9 mouse cellular contexts compared by ENCODE assay signal in the genomic region with DNA sequence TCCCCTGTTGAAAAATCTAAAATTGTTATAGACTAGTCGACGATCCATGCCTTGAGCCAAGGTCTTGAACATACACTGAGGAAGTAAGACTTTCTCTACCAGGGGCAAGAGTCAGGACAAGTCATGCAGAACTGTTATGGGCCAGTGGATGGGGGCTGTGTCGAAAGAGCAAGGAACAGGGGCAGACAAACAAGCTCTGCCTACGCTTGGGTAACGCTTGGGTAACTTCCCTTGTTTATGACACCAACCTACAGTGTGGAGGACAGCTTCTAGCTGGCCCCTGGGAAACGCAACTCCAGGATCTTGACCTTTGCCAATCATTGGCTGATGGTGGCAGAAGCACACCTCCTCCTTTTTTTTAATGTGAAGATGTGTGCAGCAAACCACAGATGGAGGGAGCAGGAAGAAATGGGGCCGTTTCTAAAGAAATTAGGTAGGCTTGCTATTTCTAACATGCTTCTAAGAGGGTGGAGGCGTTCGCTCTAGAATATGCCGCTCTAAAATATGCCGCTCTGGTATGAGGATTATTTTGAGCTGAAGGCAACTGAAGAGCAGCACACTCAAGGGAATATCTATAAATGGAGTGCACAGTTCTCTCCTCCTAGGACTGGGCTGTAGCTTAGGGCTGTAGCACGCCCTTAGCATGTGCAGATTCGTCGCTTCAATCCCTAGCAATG. TPM values are rescaled to one million over a fixed set of nuclear protein-coding genes. Genes with fewer than 3 reads are reported as not detected.
DNase-seq lines count a peak whose midpoint lies in the region; ATAC-seq lines count a peak whose summit lies in the region.
"Had no signal": no experiment of that assay in that cellular context is flagged by ENCODE, and none has a peak within 500 bp of the region (broad histone marks: within the 10 kb centered on the region; RNA-seq: fewer than 3 reads in every experiment).

No protein-coding gene starts in this region.

- H3K4me2 ChIP-seq in midbrain, embryonic 11.5 days, result no peak overlapping the region
- no peak overlapping the region; the same call in 1 of the 2 replicates for H3K4me2 ChIP-seq in liver, embryonic 16.5 days (ENCODE audit: low read depth, low read length)
- H3K4me2 ChIP-seq in hindbrain, embryonic 14.5 days (replicated peaks), result no peak overlapping the region

- H3K36me3 ChIP-seq in midbrain, embryonic 11.5 days (ENCODE audit: control insufficient read depth, insufficient read depth, low read length), result no peaks in the 10 kb centered on the region
- no peaks in the 10 kb centered on the region for H3K36me3 ChIP-seq in midbrain, embryonic 10.5 days
- no peaks in the 10 kb centered on the region for H3K36me3 ChIP-seq in liver, embryonic 16.5 days (ENCODE audit: control insufficient read depth, insufficient read depth)
- H3K36me3 ChIP-seq in hindbrain, embryonic 14.5 days (replicated peaks; ENCODE audit: control insufficient read depth, insufficient read depth), result no peaks in the 10 kb centered on the region

- no peak overlapping the region for H3K4me3 ChIP-seq in midbrain, embryonic 11.5 days (ENCODE audit: low read depth, low read length)
- no peak overlapping the region for H3K4me3 ChIP-seq in midbrain, embryonic 10.5 days
- peak overlapping the region; percentile 1 for H3K4me3 ChIP-seq in liver, embryonic 16.5 days (ENCODE audit: low read depth, low read length)
- no peak overlapping the region for H3K4me3 ChIP-seq in hindbrain, embryonic 14.5 days (replicated peaks; ENCODE audit: low read length)

- intact Hi-C loops in gastrocnemius, postnatal 36 days (cut with DNase I), result no loop called here

- ATAC-seq in midbrain, embryonic 11.5 days (ENCODE audit: low FRiP score), result no peak
- peak; percentile 85 for ATAC-seq in liver, embryonic 16.5 days (ENCODE audit: low read depth)
- ATAC-seq in CD4-positive, CD25-positive, alpha-beta regulatory T cell, adult 4 months, result no peak
- ATAC-seq in hindbrain, embryonic 14.5 days (ENCODE audit: low FRiP score), result no peak
- ATAC-seq: intestine, postnatal 0 days had no signal

- H3K27ac ChIP-seq in midbrain, embryonic 11.5 days (ENCODE audit: low read depth, low read length), result no peak overlapping the region
- H3K27ac ChIP-seq in midbrain, embryonic 10.5 days (replicated peaks), result no peak overlapping the region
- peak overlapping the region; percentile 76 for H3K27ac ChIP-seq in liver, embryonic 16.5 days (ENCODE audit: low read length)
- no peak overlapping the region for H3K27ac ChIP-seq in hindbrain, embryonic 14.5 days

- H3K27me3 ChIP-seq in midbrain, embryonic 11.5 days (ENCODE audit: control insufficient read depth, insufficient read depth, low read length), result no peaks in the 10 kb centered on the region
- no peaks in the 10 kb centered on the region for H3K27me3 ChIP-seq in midbrain, embryonic 10.5 days (ENCODE audit: low read depth, poor library complexity, severe bottlenecking)
- H3K27me3 ChIP-seq in liver, embryonic 16.5 days (ENCODE audit: control insufficient read depth, insufficient read depth, low read depth, low read length), result no peaks in the 10 kb centered on the region
- H3K27me3 ChIP-seq in hindbrain, embryonic 14.5 days (ENCODE audit: control insufficient read depth, insufficient read depth, low read length), result no peaks in the 10 kb centered on the region

- H3K4me1 ChIP-seq in midbrain, embryonic 11.5 days (ENCODE audit: control insufficient read depth, insufficient read depth, low read length), result no peaks in the 10 kb centered on the region
- H3K4me1 ChIP-seq in midbrain, embryonic 10.5 days, result no peaks in the 10 kb centered on the region
- peaks cover 25% of the 10 kb centered on the region for H3K4me1 ChIP-seq in liver, embryonic 16.5 days (ENCODE audit: control insufficient read depth, low read depth, low read length)
- H3K4me1 ChIP-seq in hindbrain, embryonic 14.5 days (replicated peaks; ENCODE audit: control insufficient read depth, insufficient read depth, low read length), result no peaks in the 10 kb centered on the region

- H3K9ac ChIP-seq in midbrain, embryonic 11.5 days (ENCODE audit: low read length), result no peak overlapping the region
- H3K9ac ChIP-seq in liver, embryonic 16.5 days (ENCODE audit: low read depth, low read length), result no peak overlapping the region
- no peak overlapping the region for H3K9ac ChIP-seq in hindbrain, embryonic 14.5 days

- peak; percentile 47 for DNase-seq in midbrain, embryonic 11.5 days (ENCODE audit: low spot score, missing footprints)
- no peak for DNase-seq in midbrain, embryonic 10.5 days (ENCODE audit: low spot score)
- peak; percentile 74 to 93 for DNase-seq in kidney, adult 8-10 months
- DNase-seq in spleen, postnatal 36 days (ENCODE audit: low spot score in 2 of 2), result peak; percentile 83 to 87
- DNase-seq in gastrocnemius, postnatal 36 days, result no peak
- DNase-seq in hindbrain, embryonic 14.5 days (ENCODE audit: low spot score), result no peak

- 84% methylated on average over 14 of the region's 14 CpGs for WGBS in midbrain, embryonic 11.5 days
- whole genome bisulfite sequencing in midbrain, embryonic 10.5 days, result 87% methylated on average over 14 of the region's 14 CpGs
- 56% methylated on average over 14 of the region's 14 CpGs for WGBS in liver, embryonic 16.5 days (ENCODE audit: insufficient replicate concordance)
- WGBS in hindbrain, embryonic 14.5 days, result 87% methylated on average over 14 of the region's 14 CpGs

- no peaks in the 10 kb centered on the region for H3K9me3 ChIP-seq in midbrain, embryonic 11.5 days (ENCODE audit: control insufficient read depth, low read length)
- H3K9me3 ChIP-seq in midbrain, embryonic 10.5 days (replicated peaks), result no peaks in the 10 kb centered on the region
- no peaks in the 10 kb centered on the region for H3K9me3 ChIP-seq in liver, embryonic 16.5 days (replicated peaks; ENCODE audit: control insufficient read depth, low read length)
- H3K9me3 ChIP-seq in hindbrain, embryonic 14.5 days (ENCODE audit: control insufficient read depth, low read length), result no peaks in the 10 kb centered on the region

RNA-seq across cellular contexts. Expression of a gene that starts 12.6 kb away (rescaled TPM):
- polyA plus RNA-seq in midbrain, embryonic 11.5 days (2014; fragmentation: Nextera tagmentation; extraction: Ambion mirVana), result 5.9 and 6.0 TPM in 2 replicates
- 7.2 and 7.8 TPM in 2 replicates for polyA plus RNA-seq in midbrain, embryonic 10.5 days (2016; fragmentation: Nextera tagmentation; extraction: Ambion mirVana)
- 12.1 and 13.3 TPM in 2 replicates for polyA plus RNA-seq in liver, embryonic 16.5 days (2015; fragmentation: Nextera tagmentation; extraction: Ambion mirVana)
- polyA plus RNA-seq in CD4-positive, CD25-positive, alpha-beta regulatory T cell, adult 4 months (2017; shearing (Covaris generic)), result 1 to 10 TPM; 5.4 to 5.5 TPM
- total RNA-seq in gastrocnemius, postnatal 36 days (2021), result 10 to 100 TPM; 38.5 to 41.2 TPM
- 5.8 and 6.5 TPM in 2 replicates for polyA plus RNA-seq in hindbrain, embryonic 14.5 days (2014; fragmentation: Nextera tagmentation; extraction: Ambion mirVana)

Comparison
In these comparisons a context has a peak if more than half of its experiments do, and no peak if none do; other contexts are left out.
1. DNase-seq: peak in midbrain, embryonic 11.5 days (single experiment), kidney, adult 8-10 months (2 of 2) and spleen, postnatal 36 days (2 of 2); none in midbrain, embryonic 10.5 days (single experiment), gastrocnemius, postnatal 36 days (0 of 2) and hindbrain, embryonic 14.5 days (single experiment).